Mouse (Mus musculus) heart, postnatal 25 days (tissue): Measurements from ENCODE around the gene Nop10. TPM values are rescaled to one million over a fixed set of nuclear protein-coding genes. Genes with fewer than 3 reads are reported as not detected.

Experiments
- DNase-seq: peaks from one replicate; pipeline ENCODE4 v3.0.0; 2022; ENCODE audit warnings: low spot score
- intact Hi-C: fragments of 180-260 bp; cut with DNase I; formaldehyde crosslinking; loops from one replicate; pipeline ENCODE4 v1.15.1; 2025
- total RNA-seq, 2 experiments: library from RNA; stranded (reverse); gene quantifications; 2 replicates each; pipeline ENCODE4 v1.2.3; 2021

Nop10 gene
- total RNA-seq, 2 experiments from 2014 or later: 62.2 to 64.3 TPM

DNA sequence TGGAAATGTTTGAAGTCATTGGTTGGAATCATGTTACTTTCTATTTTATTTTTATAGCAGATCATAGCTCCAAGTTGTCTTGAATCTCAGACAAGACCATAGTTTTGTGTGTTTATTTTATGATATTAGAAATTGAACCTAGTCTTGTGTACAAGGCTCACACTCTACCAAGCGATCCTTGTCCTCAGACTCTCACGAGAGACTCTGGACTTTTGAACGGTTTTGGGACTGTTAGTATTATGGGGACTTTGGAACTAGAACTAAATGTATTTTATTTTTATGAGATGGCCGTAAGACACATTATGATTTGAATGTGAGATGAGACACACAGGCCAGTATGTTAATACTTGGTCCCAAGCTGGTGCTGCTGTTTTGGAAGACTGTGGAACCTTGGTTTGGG, 36.5 kb downstream of the Nop10 start:
- no peak for DNase-seq
- intact Hi-C loops: no loop called here

DNA sequence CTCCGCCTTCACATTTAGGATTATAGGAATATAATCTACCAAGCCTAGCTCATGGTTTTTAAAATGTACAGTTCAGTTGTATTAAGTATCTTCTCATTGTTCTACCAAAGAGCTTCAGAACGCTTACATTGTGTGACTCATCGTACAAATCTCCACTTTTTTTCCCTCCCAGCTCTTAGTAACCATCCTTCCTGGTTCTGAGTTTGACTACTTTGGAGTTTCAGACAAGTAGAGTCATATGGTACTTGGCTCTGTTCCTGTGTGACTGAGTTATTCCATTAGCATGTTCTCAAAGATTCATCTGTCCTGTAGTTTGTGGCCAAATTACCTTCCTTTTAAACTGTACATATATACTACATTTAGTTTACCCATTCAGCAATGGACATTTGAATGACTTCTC, 46.9 kb downstream of the Nop10 start:
- intact Hi-C loops: no loop called here
- no peak for DNase-seq

DNA sequence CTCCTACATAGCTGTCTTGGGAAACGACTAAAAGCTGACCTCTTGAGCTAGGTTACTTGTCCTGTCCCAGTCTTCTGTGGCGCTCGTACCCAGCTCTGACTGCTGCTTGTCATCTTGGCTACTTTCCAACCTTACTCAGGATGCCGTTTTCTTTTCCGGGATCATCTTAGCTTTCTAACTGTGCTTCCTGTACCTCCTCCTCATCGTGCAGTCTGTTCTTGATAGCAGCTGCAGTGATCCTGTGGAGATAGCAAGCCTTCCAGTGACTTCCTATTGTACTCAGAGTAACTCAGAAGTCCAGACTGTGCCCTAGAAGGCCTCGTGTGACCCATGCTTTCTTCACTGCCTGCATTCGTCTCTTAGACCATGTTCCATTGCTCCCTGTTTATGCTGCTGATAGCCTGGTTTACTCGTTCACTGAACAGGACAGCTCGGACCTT, 47.5 kb downstream of the Nop10 start:
- intact Hi-C loops: no loop called here
- DNase-seq: no peak

Other genes with a start within 250 kb of the Nop10 start
- gene Olfr1310, start 249.2 kb upstream of the Nop10 start, total RNA-seq: not detected
- not detected for gene Olfr1311, start 237.5 kb upstream of the Nop10 start, total RNA-seq
- gene Olfr1312, start 211.7 kb upstream of the Nop10 start, total RNA-seq: not detected
- not detected for gene Olfr1313, start 184.1 kb upstream of the Nop10 start, total RNA-seq
- gene Olfr1314, start 165.1 kb upstream of the Nop10 start, total RNA-seq: not detected
- gene Olfr1315-ps1, start 146.5 kb upstream of the Nop10 start, total RNA-seq: not detected
- not detected for gene Olfr1316, start 126.9 kb upstream of the Nop10 start, total RNA-seq
- gene Olfr1317, start 121.6 kb upstream of the Nop10 start, total RNA-seq: not detected
- gene Olfr1318, start 107.7 kb upstream of the Nop10 start, total RNA-seq: not detected
- 1 to 10 TPM; 2.6 to 3.3 TPM for gene Lpcat4, start 22.5 kb upstream of the Nop10 start, total RNA-seq
- gene Nutm1, start 2.6 kb upstream of the Nop10 start, total RNA-seq: not detected
- 10 to 100 TPM; 34.9 to 37.3 TPM for gene Slc12a6, start 3.9 kb downstream of the Nop10 start, total RNA-seq
- gene Gm21985, start 4.4 kb downstream of the Nop10 start, total RNA-seq: under 1 TPM; 0.55 to 0.59 TPM
- 10 to 100 TPM; 60.5 to 61.0 TPM for gene Emc4, start 106.1 kb downstream of the Nop10 start, total RNA-seq
- gene Katnbl1, start 117.3 kb downstream of the Nop10 start, total RNA-seq: 1 to 10 TPM; 4.6 to 4.7 TPM
- 10 to 100 TPM; 15.3 to 15.8 TPM for gene Emc7, start 193.1 kb downstream of the Nop10 start, total RNA-seq
- gene Chrm5, start 218.8 kb downstream of the Nop10 start, total RNA-seq: not detected
- 10 to 100 TPM; 16.3 to 18.3 TPM for gene Aven, start 231.0 kb downstream of the Nop10 start, total RNA-seq